Mouse (Mus musculus): ENCODE results near the gene Gdpgp1.

DNA sequence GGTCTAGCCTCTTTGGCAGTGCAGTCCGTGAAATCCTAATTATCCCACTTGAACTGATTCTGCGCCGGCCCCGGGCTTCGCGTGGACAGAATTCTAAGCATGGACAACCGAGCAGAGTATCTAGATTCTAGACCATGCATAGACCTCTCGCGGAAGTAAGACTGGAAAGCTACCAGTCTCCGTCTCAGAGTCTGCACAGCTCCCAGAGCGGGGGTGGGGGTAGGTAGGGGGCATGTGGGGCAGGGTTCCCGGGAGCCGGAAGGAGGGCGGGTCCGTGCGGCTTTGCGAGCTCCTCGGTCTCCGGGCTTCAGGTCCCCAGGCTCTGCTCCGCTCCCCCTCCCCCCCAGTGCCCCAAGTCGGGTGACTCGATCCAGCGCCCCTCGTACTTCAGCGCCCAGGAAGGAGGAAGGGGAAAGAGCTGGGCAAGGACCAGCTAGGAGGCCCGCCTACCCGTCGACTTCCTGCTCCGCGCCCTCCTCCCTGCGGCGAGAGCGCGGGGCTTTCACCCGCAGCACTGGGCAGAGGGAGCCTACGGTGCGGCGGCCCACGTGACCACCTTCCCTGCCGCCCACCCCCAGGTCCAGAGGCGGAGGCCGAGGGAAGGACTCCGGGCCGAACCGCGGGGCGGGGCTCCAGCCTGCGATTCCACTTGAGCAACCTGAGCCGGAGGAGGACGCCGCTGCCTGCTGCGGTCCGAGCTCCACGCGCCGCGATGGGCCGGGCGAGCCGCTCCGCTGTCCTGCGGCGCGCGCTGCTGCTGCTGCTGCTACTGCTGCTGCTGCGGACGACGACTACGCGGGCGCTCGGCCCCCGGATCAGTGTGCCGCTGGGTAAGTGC, 34.5 kb upstream of the Gdpgp1 start:
- peak; percentile 35; the same call in 1 of the 2 replicates for TF ChIP-seq POLR2A (IDR thresholded peaks at IDR 0.05; ENCODE audit: control insufficient read depth, low read depth, low read length)
- no peak for TF ChIP-seq CTCF (IDR thresholded peaks at IDR 0.05; ENCODE audit: control insufficient read depth, insufficient read depth, insufficient replicate concordance, low read depth, low read length)
